Mouse (Mus musculus): ENCODE results near the gene Dip2b. TPM values are rescaled to one million over a fixed set of nuclear protein-coding genes. Genes with fewer than 3 reads are reported as not detected.
A peak's percentile ranks its signal among the peaks of the same experiment; 100 is the strongest.
"Not testable (repeated sequence)": the region's sequence is repeated elsewhere in the genome, so short reads cannot be mapped to it uniquely, and the experiment has no call there.

Dip2b gene
- total and polyA plus RNA-seq, 2 experiments from 2014 or later, result 8.3 to 40.6 TPM

GRCm38 (mm10) chr15:100256386-100256785 lies 217.9 kb downstream of the Dip2b start:
- no peak overlapping the region for H3K4me3 ChIP-seq (ENCODE audit: low read depth, low read length)
- H3K9ac ChIP-seq, result no peak overlapping the region
- H3K27ac ChIP-seq (ENCODE audit: low read depth, low read length), result no peak overlapping the region
- no peaks in the 10 kb centered on the region for H3K27me3 ChIP-seq (ENCODE audit: insufficient read depth, low read length)
- peaks cover 66% of the 10 kb centered on the region for H3K36me3 ChIP-seq (ENCODE audit: insufficient read depth)
- no peak for TF ChIP-seq CTCF (IDR thresholded peaks at IDR 0.05; ENCODE audit: low read depth)
- no peak for DNase-seq
- no peak for ATAC-seq
- H3K9me3 ChIP-seq (ENCODE audit: low read length), result no peaks in the 10 kb centered on the region
- no peak overlapping the region for H3K4me2 ChIP-seq (ENCODE audit: low read depth)
- 95% methylated on average over 6 of the region's 6 CpGs for WGBS
- H3K4me1 ChIP-seq (ENCODE audit: insufficient read depth), result no peaks in the 10 kb centered on the region

DNA sequence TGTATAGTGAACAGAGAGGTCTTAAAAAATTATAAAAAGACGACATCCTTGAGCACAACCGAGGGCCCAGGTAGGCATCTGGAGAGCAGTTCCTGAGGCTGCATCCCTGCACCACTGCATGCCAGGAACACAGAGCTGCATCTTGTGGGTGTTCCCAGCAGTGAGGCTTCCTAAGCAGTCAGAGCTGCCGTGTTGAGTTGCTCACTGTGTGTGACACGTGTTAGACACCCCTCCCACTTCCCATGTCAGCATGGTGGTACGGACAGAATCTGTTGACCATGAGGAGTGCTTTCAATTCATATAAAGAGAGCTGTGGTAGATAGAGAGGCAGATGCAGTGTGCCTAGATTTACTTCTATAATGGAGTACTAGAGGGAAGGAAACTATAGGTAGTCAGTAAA lies 218.8 kb downstream of the Dip2b start:
- WGBS, result 88% methylated on average over 5 of the region's 5 CpGs
- Histone ChIP-seq H3K36me3 (ENCODE audit: insufficient read depth) (peaks cover 64% of the 10 kb centered on the region), H3K27ac (ENCODE audit: low read depth, low read length) (no peak overlapping the region), H3K4me3 (ENCODE audit: low read depth, low read length) (no peak overlapping the region), H3K9ac (no peak overlapping the region), H3K9me3 (ENCODE audit: low read length) (no peaks in the 10 kb centered on the region), H3K27me3 (ENCODE audit: insufficient read depth, low read length) (no peaks in the 10 kb centered on the region), H3K4me2 (ENCODE audit: low read depth) (no peak overlapping the region), H3K4me1 (ENCODE audit: insufficient read depth) (no peaks in the 10 kb centered on the region)
- ATAC-seq (no peak), DNase-seq (no peak)
- no peak for TF ChIP-seq CTCF (IDR thresholded peaks at IDR 0.05; ENCODE audit: low read depth)

DNA sequence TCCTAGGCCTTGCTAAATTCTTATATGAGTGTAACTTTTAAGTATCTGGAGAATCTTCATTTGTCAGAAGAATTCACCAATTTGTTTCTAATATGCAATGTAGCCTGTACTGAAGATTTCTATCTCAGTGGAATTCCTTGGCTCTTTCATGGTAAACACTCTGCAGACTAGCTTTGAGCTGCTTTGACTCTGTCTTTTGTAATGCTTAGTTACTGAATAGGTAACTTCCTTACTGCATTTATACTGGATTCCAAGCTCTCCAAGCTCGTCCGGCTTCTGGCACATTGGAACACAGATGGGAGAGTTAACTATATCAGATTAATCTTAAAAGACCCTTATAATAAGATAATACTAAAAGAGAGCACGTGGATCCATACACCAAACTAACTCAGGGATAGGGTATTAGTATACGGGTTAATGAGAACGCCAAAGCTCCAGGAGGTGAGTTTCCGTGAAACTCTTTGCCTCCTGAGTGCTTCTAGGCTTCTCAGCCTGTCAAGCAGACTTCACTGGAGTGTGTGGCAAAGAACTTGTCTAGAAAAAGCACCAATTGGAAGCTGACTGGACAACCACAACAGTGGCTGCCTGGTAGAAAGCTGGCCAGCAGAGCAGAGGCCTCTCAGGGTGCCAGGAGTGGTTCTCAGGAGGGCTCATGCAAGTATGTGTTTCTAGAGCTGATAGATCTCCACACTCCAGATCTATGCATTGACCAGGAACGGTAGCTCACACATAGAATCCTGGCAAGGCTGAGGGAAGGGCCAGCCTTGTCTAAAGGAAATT lies 220.4 kb downstream of the Dip2b start:
- ATAC-seq, result no peak
- H3K27ac ChIP-seq (ENCODE audit: low read depth, low read length), result no peak overlapping the region
- WGBS, result 94% methylated on average over 7 of the region's 7 CpGs
- H3K4me2 ChIP-seq (ENCODE audit: low read depth), result no peak overlapping the region
- DNase-seq, result no peak
- no peaks in the 10 kb centered on the region for H3K9me3 ChIP-seq (ENCODE audit: low read length)
- no peak overlapping the region for H3K9ac ChIP-seq
- H3K27me3 ChIP-seq (ENCODE audit: insufficient read depth, low read length), result no peaks in the 10 kb centered on the region
- peaks cover 53% of the 10 kb centered on the region for H3K36me3 ChIP-seq (ENCODE audit: insufficient read depth)
- no peak overlapping the region for H3K4me3 ChIP-seq (ENCODE audit: low read depth, low read length)
- no peaks in the 10 kb centered on the region for H3K4me1 ChIP-seq (ENCODE audit: insufficient read depth)
- no peak for TF ChIP-seq CTCF (IDR thresholded peaks at IDR 0.05; ENCODE audit: low read depth)

GRCm38 (mm10) chr15:100260351-100260750 lies 221.9 kb downstream of the Dip2b start:
- H3K9ac ChIP-seq; H3K9me3 ChIP-seq (ENCODE audit: low read length); H3K4me1 ChIP-seq (ENCODE audit: insufficient read depth); ATAC-seq; DNase-seq; H3K27me3 ChIP-seq (ENCODE audit: insufficient read depth, low read length); H3K27ac ChIP-seq (ENCODE audit: low read depth, low read length); H3K4me2 ChIP-seq (ENCODE audit: low read depth); H3K4me3 ChIP-seq (ENCODE audit: low read depth, low read length): not testable (repeated sequence)
- peaks cover 38% of the 10 kb centered on the region for H3K36me3 ChIP-seq (ENCODE audit: insufficient read depth)
- WGBS, result 91% methylated on average over 6 of the region's 7 CpGs

DNA sequence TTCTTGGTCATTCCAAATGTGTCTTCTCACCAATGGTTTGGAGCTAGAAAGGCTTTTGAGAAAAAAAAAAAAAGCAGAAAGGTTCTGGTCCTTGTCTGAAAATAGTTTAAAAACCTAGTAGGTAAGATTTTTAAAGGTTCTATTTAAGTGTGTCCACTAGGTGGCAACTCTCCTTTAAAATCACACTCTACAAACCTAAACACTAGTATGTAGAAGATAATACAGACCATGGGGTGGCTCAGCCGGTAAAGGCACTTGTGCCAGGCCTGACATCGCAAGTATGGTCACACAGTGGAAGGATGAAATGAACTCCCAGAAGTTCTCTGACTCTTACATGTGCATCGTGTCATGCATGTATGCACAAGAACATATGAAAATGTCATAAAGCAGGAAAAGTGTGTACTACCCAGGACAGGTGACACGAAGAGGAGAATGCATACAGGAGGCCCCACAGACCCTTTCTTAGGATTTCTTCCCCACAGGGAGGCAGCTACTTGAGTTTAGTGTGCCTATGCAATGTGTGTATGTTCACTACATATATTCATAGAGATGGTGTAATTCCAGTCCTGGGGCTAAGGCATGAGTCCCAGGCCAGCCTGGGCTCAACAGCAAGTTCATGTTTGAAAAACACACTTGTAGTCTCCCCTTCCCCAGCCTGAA lies 224.9 kb downstream of the Dip2b start:
- Histone ChIP-seq H3K9me3 (ENCODE audit: low read length) (no peaks in the 10 kb centered on the region), H3K27me3 (ENCODE audit: insufficient read depth, low read length) (no peaks in the 10 kb centered on the region), H3K9ac (no peak overlapping the region), H3K36me3 (ENCODE audit: insufficient read depth) (peaks cover 16% of the 10 kb centered on the region), H3K27ac (ENCODE audit: low read depth, low read length) (no peak overlapping the region), H3K4me3 (ENCODE audit: low read depth, low read length) (no peak overlapping the region), H3K4me2 (ENCODE audit: low read depth) (no peak overlapping the region), H3K4me1 (ENCODE audit: insufficient read depth) (no peaks in the 10 kb centered on the region)
- ATAC-seq (peak; percentile 45; the same call in 1 of the 2 replicates), DNase-seq (peak; percentile 55)
- WGBS, result 14% methylated on average over 4 of the region's 4 CpGs
- TF ChIP-seq CTCF (IDR thresholded peaks at IDR 0.05; ENCODE audit: low read depth), result peak; percentile 64

DNA sequence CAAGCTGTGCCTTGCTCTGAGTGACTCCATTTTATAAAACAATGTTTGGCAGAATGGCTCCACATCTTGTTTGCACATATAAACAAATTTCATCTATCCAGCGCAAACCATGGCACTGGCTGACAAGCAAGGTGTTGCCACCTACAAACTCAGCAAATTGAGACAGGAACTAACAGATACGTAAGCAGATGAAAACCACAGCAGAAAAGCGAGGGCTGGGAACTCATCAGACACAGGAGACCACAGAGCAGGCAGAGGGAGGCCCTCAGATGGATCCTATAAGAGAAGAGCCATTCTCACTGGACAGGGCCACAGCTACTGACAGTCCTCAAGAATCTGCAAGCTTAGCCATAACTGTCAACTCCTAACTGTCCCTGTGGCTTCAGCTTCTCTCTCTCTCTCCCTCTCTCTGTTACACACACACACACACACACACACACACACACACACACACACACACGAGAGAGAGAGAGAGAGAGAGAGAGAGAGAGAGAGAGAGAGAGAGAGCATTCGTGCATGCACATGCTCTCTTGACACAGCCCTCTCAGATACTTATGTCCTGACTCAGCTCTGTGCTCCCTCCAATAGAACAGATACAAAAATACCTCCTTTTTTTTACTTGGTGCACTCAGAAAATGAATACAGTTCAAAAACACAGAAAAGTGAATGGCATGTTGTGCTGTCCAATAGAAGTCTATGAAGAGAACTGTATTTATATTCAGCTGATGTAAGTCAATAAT lies 227.3 kb downstream of the Dip2b start:
- WGBS, result 74% methylated on average over 4 of the region's 5 CpGs
- Histone ChIP-seq H3K9ac (no peak overlapping the region), H3K4me2 (ENCODE audit: low read depth) (no peak overlapping the region), H3K27me3 (ENCODE audit: insufficient read depth, low read length) (no peaks in the 10 kb centered on the region), H3K4me3 (ENCODE audit: low read depth, low read length) (no peak overlapping the region), H3K9me3 (ENCODE audit: low read length) (no peaks in the 10 kb centered on the region), H3K27ac (ENCODE audit: low read depth, low read length) (no peak overlapping the region), H3K4me1 (ENCODE audit: insufficient read depth) (no peaks in the 10 kb centered on the region), H3K36me3 (ENCODE audit: insufficient read depth) (peaks cover 5% of the 10 kb centered on the region)
- DNase-seq, result no peak
- no peak for TF ChIP-seq CTCF (IDR thresholded peaks at IDR 0.05; ENCODE audit: low read depth)
- no peak for ATAC-seq

- Histone ChIP-seq H3K4me3 (ENCODE audit: low read depth, low read length) (no peak overlapping the region), H3K27ac (ENCODE audit: low read depth, low read length) (no peak overlapping the region), H3K9me3 (ENCODE audit: low read length) (no peaks in the 10 kb centered on the region), H3K27me3 (ENCODE audit: insufficient read depth, low read length) (no peaks in the 10 kb centered on the region), H3K4me1 (ENCODE audit: insufficient read depth) (no peaks in the 10 kb centered on the region), H3K4me2 (ENCODE audit: low read depth) (no peak overlapping the region), H3K9ac (no peak overlapping the region), H3K36me3 (ENCODE audit: insufficient read depth) (no peaks in the 10 kb centered on the region)
- TF ChIP-seq CTCF (IDR thresholded peaks at IDR 0.05; ENCODE audit: low read depth), result no peak
- WGBS, result 80% methylated on average over 2 of the region's 2 CpGs
- ATAC-seq (no peak), DNase-seq (no peak)
Observed at GRCm38 (mm10) chr15:100268916-100269315, 230.5 kb downstream of the Dip2b start.

Other genes with a start within 250 kb of the Dip2b start
- gene Lima1, start 163.2 kb upstream of the Dip2b start, total RNA-seq (2014; rRNA removed), result 9.7 and 12.5 TPM in 2 replicates
- 8.5 and 11.8 TPM in 2 replicates for gene Lima1, start 163.2 kb upstream of the Dip2b start, polyA plus RNA-seq (2015; fragmentation: Nextera tagmentation; extraction: Ambion mirVana)
- under 0.01 TPM in 1 of 2 replicates, not detected in the other for gene Fam186a, start 71.6 kb upstream of the Dip2b start, total RNA-seq (2014; rRNA removed)
- gene Fam186a, start 71.6 kb upstream of the Dip2b start, polyA plus RNA-seq (2015; fragmentation: Nextera tagmentation; extraction: Ambion mirVana), result not detected in 2 replicates
- 39.1 and 48.6 TPM in 2 replicates for gene Larp4, start 68.6 kb upstream of the Dip2b start, total RNA-seq (2014; rRNA removed)
- 12.4 and 19.1 TPM in 2 replicates for gene Larp4, start 68.6 kb upstream of the Dip2b start, polyA plus RNA-seq (2015; fragmentation: Nextera tagmentation; extraction: Ambion mirVana)
- 5.4 and 5.6 TPM in 2 replicates for gene Atf1, start 189.2 kb downstream of the Dip2b start, total RNA-seq (2014; rRNA removed)
- gene Atf1, start 189.2 kb downstream of the Dip2b start, polyA plus RNA-seq (2015; fragmentation: Nextera tagmentation; extraction: Ambion mirVana), result 4.6 and 9.2 TPM in 2 replicates
- gene Tmprss12, start 242.2 kb downstream of the Dip2b start, total RNA-seq (2014; rRNA removed), result not detected in 2 replicates
- gene Tmprss12, start 242.2 kb downstream of the Dip2b start, polyA plus RNA-seq (2015; fragmentation: Nextera tagmentation; extraction: Ambion mirVana), result not detected in 2 replicates